Mouse (Mus musculus) lung, postnatal 14 days (tissue): Measurements from ENCODE around the gene Vmn1r149.
"Not testable (repeated sequence)": the region's sequence is repeated elsewhere in the genome, so short reads cannot be mapped to it uniquely, and the experiment has no call there.

Experiments
- DNase-seq: peaks from one replicate; pipeline ENCODE4 v3.0.0; 2021

Gene Vmn1r149

DNA sequence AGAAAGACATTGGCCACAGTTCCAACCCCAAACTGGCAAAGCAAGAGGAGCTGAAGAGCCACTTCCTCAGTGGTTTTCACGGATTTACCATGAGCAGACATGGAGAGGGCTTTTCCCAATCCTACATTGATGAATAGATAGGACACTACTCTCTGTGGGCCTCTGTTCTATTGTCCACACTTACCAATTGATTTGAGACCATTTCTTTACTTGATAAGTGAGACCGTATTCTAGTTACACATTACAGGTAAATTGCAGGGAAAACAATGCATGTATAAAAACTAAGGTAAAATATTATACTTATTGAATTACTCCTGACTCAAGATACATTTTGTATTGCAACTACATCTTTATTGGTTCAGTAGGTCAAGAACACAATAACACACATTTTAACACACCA, at the start of gene Vmn1r149:
Gene Vmn1r149, minus strand, starts transcription at position 101 of the 400 bp plus-strand sequence.
- DNase-seq: not testable (repeated sequence)

GRCm38 (mm10) chr7:22463975-22464374, 25.9 kb upstream of the Vmn1r149 start, which contains the start of gene Gm10665:
Gene Gm10665 (minus strand): TSS chr7:22464075.
- DNase-seq: not testable (repeated sequence)

DNA sequence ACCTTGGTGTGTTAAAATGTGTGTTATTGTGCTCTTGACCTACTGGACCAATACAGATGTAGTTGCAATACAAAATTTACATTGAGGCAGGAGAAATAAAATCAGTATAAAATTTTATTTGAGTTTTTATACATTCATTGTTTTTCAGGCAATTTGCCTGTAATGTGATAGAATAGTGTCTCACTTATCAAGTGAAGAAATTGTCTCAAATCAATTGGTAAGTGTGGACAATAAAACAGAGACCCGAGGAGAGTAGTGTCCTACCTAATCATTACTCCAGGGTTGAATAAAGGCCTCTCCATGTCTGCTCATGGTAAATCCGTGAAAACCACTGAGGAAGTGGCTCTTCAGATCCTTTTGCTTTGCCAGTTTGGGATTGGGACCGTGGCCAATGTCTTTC, 24.7 kb downstream of the Vmn1r149 start, which contains the start of gene Vmn1r148:
Gene Vmn1r148, plus strand, starts transcription at position 301 of the 400 bp plus-strand sequence.
- not testable (repeated sequence) for DNase-seq
